ENCODE assay signal across 11 mouse cellular contexts in the genomic region with DNA sequence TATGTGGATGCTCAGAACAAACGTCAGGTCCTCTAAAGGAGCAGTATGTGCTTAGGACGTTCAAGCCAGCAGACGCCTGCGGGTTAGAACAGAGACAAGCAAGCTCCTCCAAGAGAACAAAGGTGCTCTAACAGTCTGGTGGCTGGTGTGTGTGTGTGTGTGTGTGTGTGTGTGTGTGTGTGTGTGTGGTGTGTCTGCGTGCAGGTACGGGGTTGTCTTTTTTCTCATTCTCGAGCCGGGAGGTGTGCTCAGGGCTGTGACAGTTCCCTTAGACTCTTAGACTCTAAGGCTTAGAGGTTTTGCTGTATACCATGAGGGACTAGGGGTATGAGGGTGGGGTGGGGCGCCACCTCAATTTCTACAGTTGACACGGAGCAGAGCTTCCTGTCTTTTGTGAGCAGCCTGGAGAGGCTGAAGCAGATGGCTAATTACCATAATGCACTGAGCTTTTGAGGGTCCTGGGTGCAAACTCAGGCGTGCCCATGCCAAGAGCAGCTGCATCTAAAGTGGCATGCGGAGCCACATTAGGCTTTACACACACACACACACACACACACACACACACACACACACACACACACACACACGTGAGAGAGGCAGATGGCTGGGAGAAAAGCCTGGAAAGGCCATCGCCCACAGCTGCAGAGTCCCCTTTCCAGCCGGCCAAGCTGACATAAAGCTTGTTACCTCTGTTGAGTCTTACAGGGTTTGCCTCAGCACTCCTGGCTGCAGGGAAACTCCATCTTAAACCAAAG.
DNase-seq lines count a peak whose midpoint lies in the region; ATAC-seq and TF ChIP-seq lines count a peak whose summit lies in the region.
"Had no signal": no experiment of that assay in that cellular context is flagged by ENCODE, and none has a peak within 500 bp of the region (broad histone marks: within the 10 kb centered on the region; RNA-seq: fewer than 3 reads in every experiment).

No protein-coding gene starts in this region.

- no peak for TF ChIP-seq CTCF in hindbrain, postnatal 0 days (IDR thresholded peaks at IDR 0.05; ENCODE audit: low read depth)
- 0 out of 2 replicates have a peak, but pooled peaks have one; percentile 5 for TF ChIP-seq CTCF in thymus, adult 2 months (IDR thresholded peaks at IDR 0.05; ENCODE audit: borderline replicate concordance, control insufficient read depth, extremely low read depth, insufficient read depth, low read length, poor library complexity)
- TF ChIP-seq CTCF in heart, adult 2 months (IDR thresholded peaks at IDR 0.05), result no peak

- H3K9ac ChIP-seq in embryonic facial prominence, embryonic 14.5 days (ENCODE audit: low read depth, low read length), result no peak overlapping the region
- H3K9ac ChIP-seq in hindbrain, postnatal 0 days (replicated peaks; ENCODE audit: low read length), result no peak overlapping the region
- no peak overlapping the region for H3K9ac ChIP-seq in heart, adult 2 months (ENCODE audit: low read depth, low read length)
- H3K9ac ChIP-seq: embryonic facial prominence, embryonic 13.5 days; heart, embryonic 13.5 days had no signal

- no peak overlapping the region for H3K4me3 ChIP-seq in embryonic facial prominence, embryonic 14.5 days (ENCODE audit: low read depth, low read length)
- no peak overlapping the region for H3K4me3 ChIP-seq in hindbrain, postnatal 0 days (ENCODE audit: low read length)
- H3K4me3 ChIP-seq in thymus, adult 2 months (ENCODE audit: control insufficient read depth, insufficient read depth, low read length), result peak overlapping the region; percentile 20
- H3K4me3 ChIP-seq in heart, adult 2 months, result no peak overlapping the region
- H3K4me3 ChIP-seq: embryonic facial prominence, embryonic 13.5 days; heart, embryonic 13.5 days had no signal

- ATAC-seq in embryonic facial prominence, embryonic 14.5 days (ENCODE audit: low read depth), result peak; percentile 47; the same call in 1 of the 2 replicates
- peak; percentile 92 for ATAC-seq in hindbrain, postnatal 0 days
- ATAC-seq in inflammation-experienced regulatory T-cells, adult 6 months, result no peak

- TF ChIP-seq EP300 in heart, adult 2 months (IDR thresholded peaks at IDR 0.05; ENCODE audit: insufficient read depth, low read depth, low read length), result no peak

- no peaks in the 10 kb centered on the region for H3K4me1 ChIP-seq in embryonic facial prominence, embryonic 14.5 days (ENCODE audit: control insufficient read depth, insufficient read depth, low read length)
- H3K4me1 ChIP-seq in hindbrain, postnatal 0 days (ENCODE audit: insufficient read depth, low read length), result no peaks in the 10 kb centered on the region
- peaks cover 12% of the 10 kb centered on the region for H3K4me1 ChIP-seq in thymus, adult 2 months (replicated peaks; ENCODE audit: control insufficient read depth, insufficient read depth, low read length)
- H3K4me1 ChIP-seq in heart, adult 2 months (ENCODE audit: control insufficient read depth, insufficient read depth, low read length), result no peaks in the 10 kb centered on the region
- H3K4me1 ChIP-seq: embryonic facial prominence, embryonic 13.5 days had no signal

- H3K36me3 ChIP-seq in embryonic facial prominence, embryonic 14.5 days (ENCODE audit: control insufficient read depth, insufficient read depth, low read length), result no peaks in the 10 kb centered on the region
- no peaks in the 10 kb centered on the region for H3K36me3 ChIP-seq in hindbrain, postnatal 0 days (ENCODE audit: insufficient read depth, low read length)
- no peaks in the 10 kb centered on the region for H3K36me3 ChIP-seq in thymus, adult 2 months (ENCODE audit: control insufficient read depth, insufficient read depth, low read length)
- H3K36me3 ChIP-seq in heart, adult 2 months (ENCODE audit: control insufficient read depth, insufficient read depth, low read length), result no peaks in the 10 kb centered on the region
- H3K36me3 ChIP-seq: embryonic facial prominence, embryonic 13.5 days; heart, embryonic 13.5 days had no signal

- WGBS in embryonic facial prominence, embryonic 14.5 days, result 67% methylated on average over 15 of the region's 15 CpGs
- WGBS in hindbrain, postnatal 0 days, result 43% methylated on average over 15 of the region's 15 CpGs
- WGBS in thymus, adult 2 months, result 30% methylated on average over 15 of the region's 15 CpGs
- 71% methylated on average over 14 of the region's 15 CpGs for WGBS in heart, adult 2 months

- H3K4me2 ChIP-seq in embryonic facial prominence, embryonic 14.5 days (ENCODE audit: low read depth, low read length), result no peak overlapping the region
- no peak overlapping the region for H3K4me2 ChIP-seq in hindbrain, postnatal 0 days (ENCODE audit: low read depth, low read length)
- H3K4me2 ChIP-seq: embryonic facial prominence, embryonic 13.5 days; heart, embryonic 13.5 days had no signal

- peak; percentile 49 to 52 for DNase-seq in layer of hippocampus, postnatal 10 days (ENCODE audit: low spot score in 2 of 2)
- no peak for DNase-seq in layer of hippocampus, adult 8-10 months (ENCODE audit: low spot score in 2 of 2)
- peak; percentile 23 for DNase-seq in embryonic facial prominence, embryonic 14.5 days (ENCODE audit: low spot score)
- peak; percentile 80 for DNase-seq in hindbrain, postnatal 0 days (ENCODE audit: low spot score)
- DNase-seq in thymus, adult 2 months, result peak; percentile 58
- no peak for DNase-seq in heart, adult 2 months
- no peak for DNase-seq in cerebellum, adult 8-10 months
- DNase-seq: lung, adult 18-20 months had no signal

- H3K9me3 ChIP-seq in embryonic facial prominence, embryonic 14.5 days (ENCODE audit: control insufficient read depth, low read length), result no peaks in the 10 kb centered on the region
- H3K9me3 ChIP-seq in hindbrain, postnatal 0 days (ENCODE audit: low read length), result no peaks in the 10 kb centered on the region
- H3K9me3 ChIP-seq: embryonic facial prominence, embryonic 13.5 days had no signal

- intact Hi-C loops in heart, adult 2 months (cut with DNase I), result no loop called here

- H3K27me3 ChIP-seq in embryonic facial prominence, embryonic 14.5 days (replicated peaks; ENCODE audit: control insufficient read depth, insufficient read depth, low read length), result no peaks in the 10 kb centered on the region
- H3K27me3 ChIP-seq in hindbrain, postnatal 0 days (ENCODE audit: insufficient read depth, low read length), result no peaks in the 10 kb centered on the region
- H3K27me3 ChIP-seq in thymus, adult 2 months (ENCODE audit: control insufficient read depth, insufficient read depth, low read length), result no peaks in the 10 kb centered on the region
- H3K27me3 ChIP-seq in heart, adult 2 months (ENCODE audit: control insufficient read depth, insufficient read depth, low read length), result no peaks in the 10 kb centered on the region
- H3K27me3 ChIP-seq: embryonic facial prominence, embryonic 13.5 days; heart, embryonic 13.5 days had no signal

- H3K79me2 ChIP-seq in heart, adult 2 months (replicated peaks; ENCODE audit: control insufficient read depth, insufficient read depth, low read length), result no peaks in the 10 kb centered on the region

- TF ChIP-seq POLR2A in thymus, adult 2 months (IDR thresholded peaks at IDR 0.05; ENCODE audit: control insufficient read depth, extremely low read depth, insufficient read depth, low read length, poor library complexity), result no peak
- TF ChIP-seq POLR2A in heart, adult 2 months (IDR thresholded peaks at IDR 0.05; ENCODE audit: insufficient read depth, low read depth, low read length), result no peak

- no peak overlapping the region for H3K27ac ChIP-seq in embryonic facial prominence, embryonic 14.5 days (replicated peaks; ENCODE audit: low read depth, low read length)
- peak overlapping the region; percentile 60; the same call in 1 of the 2 replicates for H3K27ac ChIP-seq in hindbrain, postnatal 0 days
- H3K27ac ChIP-seq in thymus, adult 2 months (ENCODE audit: control insufficient read depth, insufficient read depth, low read length), result peak overlapping the region; percentile 78
- no peak overlapping the region for H3K27ac ChIP-seq in heart, adult 2 months
- H3K27ac ChIP-seq: embryonic facial prominence, embryonic 13.5 days; heart, embryonic 13.5 days had no signal

Comparison
In these comparisons a context has a peak if more than half of its experiments do, and no peak if none do; other contexts are left out.
1. DNase-seq: peak in layer of hippocampus, postnatal 10 days (2 of 2), embryonic facial prominence, embryonic 14.5 days (single experiment), hindbrain, postnatal 0 days (single experiment) and thymus, adult 2 months (single experiment); none in layer of hippocampus, adult 8-10 months (0 of 2), heart, adult 2 months (0 of 2) and cerebellum, adult 8-10 months (single experiment).
2. H3K27ac ChIP-seq: peak in hindbrain, postnatal 0 days (single experiment) and thymus, adult 2 months (single experiment); none in embryonic facial prominence, embryonic 14.5 days (single experiment) and heart, adult 2 months (single experiment).